Mouse (Mus musculus): ENCODE measurements around the gene Klhl26. TPM values are rescaled to one million over a fixed set of nuclear protein-coding genes. Genes with fewer than 3 reads are reported as not detected.
A peak's percentile ranks its signal among the peaks of the same experiment; 100 is the strongest.

Gene Klhl26
- polyA plus RNA-seq, 1 experiment from 2014 or later, result 19.6 TPM

- no peaks in the 10 kb centered on the region for H3K36me3 ChIP-seq (ENCODE audit: control insufficient read depth, insufficient read depth, low read length)
- H3K4me2 ChIP-seq (ENCODE audit: low read length), result no peak overlapping the region
- H3K27me3 ChIP-seq (replicated peaks; ENCODE audit: control insufficient read depth, insufficient read depth, low read length), result no peaks in the 10 kb centered on the region
- no peak overlapping the region for H3K9ac ChIP-seq (ENCODE audit: low read length)
- no peaks in the 10 kb centered on the region for H3K4me1 ChIP-seq (ENCODE audit: control insufficient read depth, insufficient read depth, low read length)
- H3K27ac ChIP-seq (ENCODE audit: low read depth, low read length), result no peak overlapping the region
- no peaks in the 10 kb centered on the region for H3K9me3 ChIP-seq (replicated peaks; ENCODE audit: control insufficient read depth, low read length)
- 93% methylated on average over 16 of the region's 16 CpGs for WGBS
- DNase-seq (ENCODE audit: low spot score) (no peak), ATAC-seq (no peak)
- no peak overlapping the region for H3K4me3 ChIP-seq (ENCODE audit: low read depth, low read length)
Measured at GRCm38 (mm10) chr8:70461765-70462515, 14.8 kb downstream of the Klhl26 start.

- Histone ChIP-seq H3K4me1 (ENCODE audit: control insufficient read depth, insufficient read depth, low read length) (no peaks in the 10 kb centered on the region), H3K9ac (ENCODE audit: low read length) (no peak overlapping the region), H3K4me3 (ENCODE audit: low read depth, low read length) (no peak overlapping the region), H3K27ac (ENCODE audit: low read depth, low read length) (no peak overlapping the region), H3K4me2 (ENCODE audit: low read length) (no peak overlapping the region), H3K36me3 (ENCODE audit: control insufficient read depth, insufficient read depth, low read length) (no peaks in the 10 kb centered on the region), H3K27me3 (replicated peaks; ENCODE audit: control insufficient read depth, insufficient read depth, low read length) (no peaks in the 10 kb centered on the region), H3K9me3 (replicated peaks; ENCODE audit: control insufficient read depth, low read length) (no peaks in the 10 kb centered on the region)
- no peak for DNase-seq (ENCODE audit: low spot score)
- ATAC-seq, result no peak
- 83% methylated on average over 9 of the region's 9 CpGs for WGBS
Measured at GRCm38 (mm10) chr8:70460606-70461005, 16.2 kb downstream of the Klhl26 start.

- ATAC-seq (no peak), DNase-seq (ENCODE audit: low spot score) (no peak)
- no peaks in the 10 kb centered on the region for H3K4me1 ChIP-seq (ENCODE audit: control insufficient read depth, insufficient read depth, low read length)
- H3K36me3 ChIP-seq (ENCODE audit: control insufficient read depth, insufficient read depth, low read length), result no peaks in the 10 kb centered on the region
- no peak overlapping the region for H3K4me3 ChIP-seq (ENCODE audit: low read depth, low read length)
- no peak overlapping the region for H3K4me2 ChIP-seq (ENCODE audit: low read length)
- no peak overlapping the region for H3K27ac ChIP-seq (ENCODE audit: low read depth, low read length)
- no peaks in the 10 kb centered on the region for H3K27me3 ChIP-seq (replicated peaks; ENCODE audit: control insufficient read depth, insufficient read depth, low read length)
- no peaks in the 10 kb centered on the region for H3K9me3 ChIP-seq (replicated peaks; ENCODE audit: control insufficient read depth, low read length)
- WGBS, result 87% methylated on average over 5 of the region's 5 CpGs
- H3K9ac ChIP-seq (ENCODE audit: low read length), result no peak overlapping the region
Measured at GRCm38 (mm10) chr8:70460199-70460598, 16.6 kb downstream of the Klhl26 start.

- no peak overlapping the region for H3K4me2 ChIP-seq (ENCODE audit: low read length)
- H3K4me1 ChIP-seq (ENCODE audit: control insufficient read depth, insufficient read depth, low read length), result no peaks in the 10 kb centered on the region
- H3K4me3 ChIP-seq (ENCODE audit: low read depth, low read length), result no peak overlapping the region
- 95% methylated on average over 2 of the region's 2 CpGs for WGBS
- H3K9ac ChIP-seq (ENCODE audit: low read length), result no peak overlapping the region
- no peaks in the 10 kb centered on the region for H3K9me3 ChIP-seq (replicated peaks; ENCODE audit: control insufficient read depth, low read length)
- H3K27me3 ChIP-seq (replicated peaks; ENCODE audit: control insufficient read depth, insufficient read depth, low read length), result no peaks in the 10 kb centered on the region
- ATAC-seq (no peak), DNase-seq (ENCODE audit: low spot score) (no peak)
- H3K36me3 ChIP-seq (ENCODE audit: control insufficient read depth, insufficient read depth, low read length), result no peaks in the 10 kb centered on the region
- H3K27ac ChIP-seq (ENCODE audit: low read depth, low read length), result no peak overlapping the region
Measured at GRCm38 (mm10) chr8:70459636-70460035, 17.1 kb downstream of the Klhl26 start.

- Histone ChIP-seq H3K27ac (ENCODE audit: low read depth, low read length) (no peak overlapping the region), H3K9me3 (replicated peaks; ENCODE audit: control insufficient read depth, low read length) (no peaks in the 10 kb centered on the region), H3K9ac (ENCODE audit: low read length) (no peak overlapping the region), H3K36me3 (ENCODE audit: control insufficient read depth, insufficient read depth, low read length) (no peaks in the 10 kb centered on the region), H3K4me3 (ENCODE audit: low read depth, low read length) (no peak overlapping the region), H3K4me2 (ENCODE audit: low read length) (no peak overlapping the region), H3K27me3 (replicated peaks; ENCODE audit: control insufficient read depth, insufficient read depth, low read length) (no peaks in the 10 kb centered on the region), H3K4me1 (ENCODE audit: control insufficient read depth, insufficient read depth, low read length) (no peaks in the 10 kb centered on the region)
- ATAC-seq (no peak), DNase-seq (ENCODE audit: low spot score) (no peak)
- WGBS, result 91% methylated on average over 3 of the region's 3 CpGs
Measured at GRCm38 (mm10) chr8:70458462-70458861, 18.3 kb downstream of the Klhl26 start.

GRCm38 (mm10) chr8:70457882-70458281, 18.9 kb downstream of the Klhl26 start:
- ATAC-seq, result no peak
- H3K36me3 ChIP-seq (ENCODE audit: control insufficient read depth, insufficient read depth, low read length), result no peaks in the 10 kb centered on the region

GRCm38 (mm10) chr8:70456996-70457395, 19.8 kb downstream of the Klhl26 start:
- ATAC-seq (no peak), DNase-seq (ENCODE audit: low spot score) (no peak)
- Histone ChIP-seq H3K27me3 (replicated peaks; ENCODE audit: control insufficient read depth, insufficient read depth, low read length) (no peaks in the 10 kb centered on the region), H3K9ac (ENCODE audit: low read length) (no peak overlapping the region), H3K9me3 (replicated peaks; ENCODE audit: control insufficient read depth, low read length) (no peaks in the 10 kb centered on the region), H3K27ac (ENCODE audit: low read depth, low read length) (no peak overlapping the region), H3K36me3 (ENCODE audit: control insufficient read depth, insufficient read depth, low read length) (0 out of 2 replicates have a peak, but pooled peaks cover 4% of the 10 kb centered on the region), H3K4me2 (ENCODE audit: low read length) (no peak overlapping the region), H3K4me1 (ENCODE audit: control insufficient read depth, insufficient read depth, low read length) (no peaks in the 10 kb centered on the region), H3K4me3 (ENCODE audit: low read depth, low read length) (no peak overlapping the region)
- 86% methylated on average over 1 of the region's 1 CpGs for WGBS

More at GRCm38 (mm10) chr8:70457882-70458281, 18.9 kb downstream of the Klhl26 start:
- no peak overlapping the region for H3K9ac ChIP-seq (ENCODE audit: low read length)
- DNase-seq (ENCODE audit: low spot score), result no peak
- H3K4me2 ChIP-seq (ENCODE audit: low read length), result no peak overlapping the region
- WGBS, result 96% methylated on average over 6 of the region's 6 CpGs
- no peak overlapping the region for H3K4me3 ChIP-seq (ENCODE audit: low read depth, low read length)
- H3K27ac ChIP-seq (ENCODE audit: low read depth, low read length), result no peak overlapping the region
- no peaks in the 10 kb centered on the region for H3K27me3 ChIP-seq (replicated peaks; ENCODE audit: control insufficient read depth, insufficient read depth, low read length)
- no peaks in the 10 kb centered on the region for H3K9me3 ChIP-seq (replicated peaks; ENCODE audit: control insufficient read depth, low read length)
- no peaks in the 10 kb centered on the region for H3K4me1 ChIP-seq (ENCODE audit: control insufficient read depth, insufficient read depth, low read length)

GRCm38 (mm10) chr8:70453852-70454251, 22.9 kb downstream of the Klhl26 start:
- Histone ChIP-seq H3K9me3 (replicated peaks; ENCODE audit: control insufficient read depth, low read length) (no peaks in the 10 kb centered on the region), H3K9ac (ENCODE audit: low read length) (no peak overlapping the region), H3K4me3 (ENCODE audit: low read depth, low read length) (no peak overlapping the region), H3K36me3 (ENCODE audit: control insufficient read depth, insufficient read depth, low read length) (peaks cover 14% of the 10 kb centered on the region; the same call in 1 of the 2 replicates), H3K27me3 (replicated peaks; ENCODE audit: control insufficient read depth, insufficient read depth, low read length) (no peaks in the 10 kb centered on the region), H3K27ac (ENCODE audit: low read depth, low read length) (no peak overlapping the region), H3K4me1 (ENCODE audit: control insufficient read depth, insufficient read depth, low read length) (no peaks in the 10 kb centered on the region), H3K4me2 (ENCODE audit: low read length) (no peak overlapping the region)
- ATAC-seq (no peak), DNase-seq (ENCODE audit: low spot score) (no peak)
- WGBS, result 89% methylated on average over 5 of the region's 5 CpGs

- H3K4me1 ChIP-seq (ENCODE audit: control insufficient read depth, insufficient read depth, low read length), result no peaks in the 10 kb centered on the region
- 71% methylated on average over 52 of the region's 52 CpGs for WGBS
- H3K9me3 ChIP-seq (replicated peaks; ENCODE audit: control insufficient read depth, low read length), result no peaks in the 10 kb centered on the region
- H3K27ac ChIP-seq (ENCODE audit: low read depth, low read length), result no peak overlapping the region
- H3K9ac ChIP-seq (ENCODE audit: low read length), result no peak overlapping the region
- ATAC-seq (0 out of 2 replicates have a peak, but pooled peaks have one; percentile 13), DNase-seq (ENCODE audit: low spot score) (no peak)
- H3K27me3 ChIP-seq (replicated peaks; ENCODE audit: control insufficient read depth, insufficient read depth, low read length), result no peaks in the 10 kb centered on the region
- peaks cover 14% of the 10 kb centered on the region; the same call in 1 of the 2 replicates for H3K36me3 ChIP-seq (ENCODE audit: control insufficient read depth, insufficient read depth, low read length)
- no peak overlapping the region for H3K4me3 ChIP-seq (ENCODE audit: low read depth, low read length)
- no peak overlapping the region for H3K4me2 ChIP-seq (ENCODE audit: low read length)
Measured at GRCm38 (mm10) chr8:70452196-70452966, 24.4 kb downstream of the Klhl26 start.

Measured in forebrain, embryonic 14.5 days (tissue).